Mouse (Mus musculus) right cerebral cortex, postnatal 10 days (tissue): Measurements from ENCODE around the gene Phex.

Source experiments
- DNase-seq, 2 experiments: peaks; one replicate each; pipeline ENCODE4 v3.0.0; 2021; ENCODE audit warnings: low spot score in 2 of 2

The Phex gene

DNA sequence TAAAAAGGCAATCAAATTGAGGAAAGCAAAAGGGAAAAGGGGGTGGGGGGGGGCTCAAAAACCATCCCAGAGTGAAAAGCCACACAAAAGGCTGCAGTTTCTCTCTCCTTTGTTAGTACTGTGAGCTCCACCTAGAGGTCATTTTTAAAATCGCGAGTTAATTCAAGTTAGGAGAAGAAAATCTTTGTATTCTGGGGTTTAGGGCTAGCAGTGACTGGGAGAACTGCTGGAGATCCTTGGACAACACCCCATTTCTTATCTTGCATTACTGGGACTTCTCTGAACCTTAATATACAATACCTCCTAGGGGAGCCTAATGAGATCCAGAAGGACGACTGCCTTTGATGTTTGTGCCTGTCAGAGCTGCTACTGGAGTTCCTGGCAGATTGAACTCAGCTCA lies 107.7 kb downstream of the Phex start:
- DNase-seq: no peak

DNA sequence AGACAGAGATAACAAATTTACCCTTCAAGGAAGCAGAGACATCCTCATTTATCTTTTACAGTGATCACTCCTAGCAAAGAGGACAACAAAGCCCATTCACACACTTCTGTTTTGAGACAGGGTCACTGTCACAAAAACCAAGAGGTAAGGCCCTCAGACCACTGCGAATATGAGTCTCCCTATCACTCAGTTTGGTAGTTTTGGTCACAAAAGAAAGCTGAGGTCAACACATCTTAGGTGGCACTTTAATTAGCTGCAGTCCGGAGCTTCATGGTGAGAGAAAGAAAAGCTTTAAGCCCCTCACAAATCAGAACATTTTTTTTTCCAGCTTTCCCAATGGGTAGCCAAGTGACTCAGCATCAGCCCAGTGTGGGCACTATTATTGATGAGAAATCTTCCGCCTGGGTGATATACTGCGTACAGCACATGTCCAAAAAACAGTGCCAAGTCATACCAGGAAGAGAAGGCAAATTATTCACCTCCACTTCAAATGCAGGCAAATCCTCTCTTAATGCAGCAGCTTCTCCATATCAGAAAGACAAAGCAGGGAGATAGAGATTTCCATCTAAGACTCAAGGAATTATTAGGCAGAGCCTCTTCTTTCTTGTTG lies 108.2 kb downstream of the Phex start:
- no peak for DNase-seq

DNA sequence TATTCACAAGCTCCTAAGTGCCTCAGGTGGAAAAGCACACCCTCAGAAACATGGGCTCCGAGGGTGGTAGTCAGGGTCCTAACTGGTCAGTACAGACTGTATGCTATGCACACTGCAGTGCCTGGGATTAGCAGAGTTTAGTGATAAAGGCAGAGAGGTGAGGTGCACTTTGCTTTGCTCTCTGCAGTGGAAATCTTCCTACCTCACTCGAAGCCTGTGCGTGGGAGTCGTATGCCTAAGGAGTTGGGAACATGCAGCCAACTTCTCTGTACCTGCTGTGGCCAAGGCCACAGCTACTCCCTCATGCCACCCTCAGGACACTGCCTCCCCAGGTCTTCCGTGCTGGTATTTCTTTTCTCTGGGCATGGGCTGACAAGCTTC lies 109.3 kb downstream of the Phex start:
- DNase-seq: no peak

DNA sequence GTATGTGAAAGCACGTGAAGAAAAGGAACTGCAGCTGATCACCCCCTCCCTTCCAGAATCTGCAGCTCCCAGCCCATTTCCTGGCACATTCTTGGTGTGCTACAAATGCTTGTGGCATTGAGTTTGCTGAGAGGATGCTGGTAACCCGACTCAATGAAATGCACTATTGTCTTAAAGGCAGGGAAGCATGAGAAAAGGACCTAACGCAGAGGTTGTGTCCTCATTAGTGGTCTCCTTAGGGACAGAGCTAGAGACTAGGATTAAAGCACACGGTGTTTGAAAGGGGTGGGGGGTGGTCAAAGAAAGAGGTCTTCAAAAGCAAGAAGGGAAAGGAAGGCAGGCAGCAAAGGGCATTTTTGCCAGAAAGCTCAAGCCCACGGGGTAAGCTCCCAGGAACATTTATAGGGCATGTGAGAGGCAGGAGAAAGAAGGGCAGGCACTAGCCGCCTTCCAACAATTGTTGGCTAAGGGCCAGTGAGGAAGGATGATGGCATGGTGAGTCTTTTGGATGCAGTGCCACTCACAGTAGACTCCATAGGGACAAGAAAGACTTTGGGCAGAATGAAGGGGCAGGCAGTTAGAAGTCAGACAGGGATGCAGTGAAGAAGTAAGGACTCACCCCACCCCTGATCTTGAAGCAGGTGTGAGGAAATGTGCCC lies 109.8 kb downstream of the Phex start:
- no peak for DNase-seq

DNA sequence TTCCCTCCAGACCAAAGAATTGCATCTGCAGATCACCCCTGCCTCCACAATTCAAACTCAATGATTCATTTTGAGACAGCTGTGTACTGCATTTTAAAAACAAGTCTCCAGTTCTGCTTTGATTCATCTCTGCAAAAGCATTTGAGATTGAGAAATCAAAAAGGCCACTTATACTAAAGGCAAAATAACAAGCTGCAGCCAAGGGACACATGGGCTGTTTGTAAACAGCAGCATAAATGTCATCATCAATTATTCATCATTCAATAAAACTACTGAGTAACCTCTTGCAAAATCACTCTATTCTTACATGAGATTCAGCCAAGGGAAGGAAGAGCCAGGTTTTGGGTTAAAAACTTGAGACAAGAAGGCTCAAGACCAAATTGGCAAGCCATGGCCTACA lies 122.7 kb downstream of the Phex start:
- no peak for DNase-seq

DNA sequence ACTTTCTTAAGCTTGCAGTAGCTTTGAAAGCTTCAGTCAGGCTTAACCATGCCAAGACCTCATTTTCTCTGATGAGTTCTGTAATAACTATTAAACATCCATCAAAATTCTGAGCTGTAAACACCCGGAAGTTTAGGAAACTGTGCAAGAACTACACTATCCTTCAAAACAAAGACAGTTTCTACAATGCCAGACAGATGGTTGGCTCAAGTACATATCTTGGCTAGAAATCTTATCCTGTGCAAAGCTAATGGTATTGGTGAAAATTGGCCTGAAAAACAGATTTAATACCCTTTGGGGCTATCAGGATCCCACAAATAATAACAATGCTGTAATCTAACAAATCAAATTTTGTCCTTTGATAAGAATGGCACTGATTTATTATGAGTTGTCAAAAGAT lies 138.5 kb downstream of the Phex start:
- DNase-seq: no peak

DNA sequence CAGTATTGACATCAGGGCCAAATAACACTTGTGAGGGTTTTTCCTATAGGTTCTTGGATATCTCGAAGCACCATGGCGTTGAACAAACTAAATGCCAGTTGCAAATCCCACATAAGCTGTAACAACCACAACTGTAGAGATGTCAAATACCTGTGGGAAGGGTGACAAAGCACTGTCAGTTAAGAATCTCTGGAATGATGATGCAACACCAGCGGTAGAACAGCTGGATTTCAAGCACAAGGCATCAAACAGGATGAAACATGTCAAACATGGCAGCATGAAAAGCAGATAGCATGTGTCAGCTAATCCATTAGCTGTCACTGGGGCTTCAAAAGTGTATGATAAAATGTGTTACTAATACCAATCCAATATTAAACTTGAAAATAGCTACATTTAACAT lies 141.8 kb downstream of the Phex start:
- DNase-seq: no peak

DNA sequence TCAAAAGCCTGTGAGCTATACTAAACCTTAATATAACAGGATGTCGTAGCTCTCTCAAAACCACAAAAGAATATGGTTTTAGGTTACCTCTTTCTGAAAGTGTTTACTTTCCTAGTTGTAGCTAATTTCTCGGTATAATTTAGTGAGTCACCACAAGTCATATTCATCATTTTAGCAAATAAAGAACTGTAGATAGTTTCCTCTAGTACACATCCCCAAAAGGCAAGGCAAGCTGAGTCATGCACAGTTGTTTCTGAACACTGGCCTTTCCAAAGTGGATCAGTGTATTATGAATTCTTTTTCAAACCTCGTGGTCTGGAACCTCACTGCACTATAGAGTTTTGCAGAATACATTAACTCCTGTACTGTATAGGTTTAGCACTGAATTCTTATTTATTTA lies 143.5 kb downstream of the Phex start:
- DNase-seq: no peak

DNA sequence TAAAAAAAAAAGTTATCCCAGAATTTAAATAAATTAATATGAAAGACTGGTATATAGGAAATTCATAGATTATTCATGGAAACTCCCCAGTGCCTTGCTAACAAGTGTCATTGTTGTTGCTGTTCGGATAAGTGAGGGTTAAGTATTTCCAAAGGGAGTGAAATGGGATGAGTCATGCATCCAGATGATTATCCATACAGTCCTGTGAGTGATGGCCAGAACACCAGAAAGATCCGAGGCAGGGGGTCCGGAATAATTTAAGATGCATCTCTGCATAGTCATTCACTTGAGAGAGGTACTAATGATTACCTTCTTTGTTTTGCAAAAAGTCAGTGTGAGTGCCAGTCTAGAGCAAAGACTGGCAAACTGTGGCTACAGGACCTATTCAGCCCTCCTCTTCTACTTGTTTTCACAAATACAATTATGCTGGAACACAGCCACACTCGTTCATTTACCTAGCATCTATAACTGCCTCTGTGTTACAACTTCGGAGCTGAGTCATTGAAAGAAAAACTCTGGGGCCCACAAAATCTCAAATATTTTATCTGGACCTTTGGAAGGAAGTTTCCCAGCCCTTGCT lies 145.3 kb downstream of the Phex start:
- no peak for DNase-seq

DNA sequence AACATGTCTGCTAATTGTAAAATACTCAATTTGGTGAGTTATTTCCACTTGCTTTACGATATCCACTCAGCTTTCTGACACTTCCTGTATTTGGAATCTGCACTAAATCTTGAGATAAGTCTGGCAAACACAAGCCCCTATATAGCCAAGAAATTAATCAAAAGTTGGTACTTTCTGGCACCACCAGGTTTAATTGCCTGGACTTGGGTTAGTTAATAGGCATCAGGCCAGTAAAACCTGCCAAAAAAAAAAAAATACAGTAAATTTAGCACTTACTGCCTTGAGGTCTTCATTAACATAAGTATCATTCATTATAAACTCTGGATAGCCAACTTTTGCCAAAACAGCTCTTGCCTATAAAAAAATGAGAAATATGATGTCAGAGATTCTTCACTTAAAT lies 147.0 kb downstream of the Phex start:
- DNase-seq: no peak

DNA sequence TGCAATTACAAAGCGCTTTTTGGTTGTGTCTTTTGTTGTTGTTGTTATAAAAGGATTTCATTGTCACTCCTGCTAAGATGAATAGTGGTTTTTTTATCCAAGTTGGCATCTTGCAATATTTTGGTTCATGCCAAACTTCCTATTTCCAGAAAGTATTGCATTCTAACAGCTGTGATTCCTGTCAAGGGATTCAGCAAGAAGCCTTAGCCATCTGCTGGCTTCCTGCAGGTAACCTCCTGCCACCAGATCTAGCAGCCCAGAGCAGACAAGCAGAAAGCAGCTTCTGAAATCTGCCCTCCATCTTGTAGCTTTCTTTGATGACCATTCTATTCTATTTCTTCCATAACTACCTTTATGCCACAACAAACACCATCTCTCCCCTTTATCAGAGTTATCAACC lies 212.4 kb downstream of the Phex start:
- DNase-seq: no peak

DNA sequence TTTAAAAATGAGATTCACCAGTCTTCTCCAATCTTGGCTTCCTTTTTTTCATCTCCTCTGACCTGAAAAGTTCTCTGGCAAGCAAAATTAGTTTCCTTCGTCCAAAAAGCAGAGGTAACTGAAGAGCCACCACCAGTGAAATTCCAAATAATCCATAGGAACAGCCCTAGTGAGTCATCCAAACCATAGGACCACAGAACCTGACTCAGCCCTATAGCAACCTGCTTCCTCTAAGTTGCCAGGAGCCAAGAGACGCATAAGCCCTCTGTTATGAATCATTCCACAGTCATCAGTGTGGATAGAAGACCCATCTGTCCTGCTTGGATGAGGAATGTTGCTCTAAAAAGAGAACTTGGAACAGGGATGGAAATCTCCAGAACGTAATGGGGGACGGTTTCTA lies 230.9 kb downstream of the Phex start:
- DNase-seq: peak in 1 of 2 experiments; percentile 17

DNA sequence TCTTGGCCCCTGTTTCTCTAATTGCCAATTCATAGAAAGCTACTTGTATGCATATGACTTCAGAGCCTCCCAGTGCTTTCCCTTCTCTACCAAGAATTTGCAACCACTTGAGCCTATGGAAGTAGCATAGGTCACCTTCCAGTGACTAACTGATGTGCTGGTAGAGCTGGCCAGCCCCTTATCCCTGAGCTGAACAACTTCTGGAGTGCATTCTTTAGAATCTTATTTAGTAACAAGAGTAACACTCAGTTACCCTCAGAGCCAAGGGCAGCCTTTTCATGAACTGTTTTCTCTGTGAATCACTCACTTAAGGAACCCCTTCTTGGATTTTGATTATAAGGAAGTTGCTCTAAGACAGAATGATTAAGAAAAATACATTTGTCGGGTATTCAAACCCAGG lies 234.3 kb downstream of the Phex start:
- no peak for DNase-seq

DNA sequence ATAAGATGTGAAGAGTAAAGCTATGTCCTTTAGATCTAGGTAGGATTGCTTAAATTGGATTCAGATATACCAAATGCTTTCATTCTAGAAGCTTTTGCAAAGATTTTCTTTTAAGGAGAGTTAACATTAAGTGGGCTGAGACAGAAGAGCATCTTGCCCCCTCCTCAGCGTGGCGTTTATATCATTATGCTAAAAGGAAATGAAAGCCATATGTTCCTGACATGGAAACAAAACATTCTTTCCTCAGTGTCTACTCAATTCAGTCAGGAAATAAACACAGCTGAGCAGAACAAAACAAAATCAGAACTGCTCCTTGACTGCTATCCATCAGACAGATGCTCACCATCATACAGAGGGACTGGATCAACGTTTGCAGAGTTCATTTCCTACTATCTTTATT lies 251.0 kb downstream of the Phex start:
- no peak for DNase-seq

DNA sequence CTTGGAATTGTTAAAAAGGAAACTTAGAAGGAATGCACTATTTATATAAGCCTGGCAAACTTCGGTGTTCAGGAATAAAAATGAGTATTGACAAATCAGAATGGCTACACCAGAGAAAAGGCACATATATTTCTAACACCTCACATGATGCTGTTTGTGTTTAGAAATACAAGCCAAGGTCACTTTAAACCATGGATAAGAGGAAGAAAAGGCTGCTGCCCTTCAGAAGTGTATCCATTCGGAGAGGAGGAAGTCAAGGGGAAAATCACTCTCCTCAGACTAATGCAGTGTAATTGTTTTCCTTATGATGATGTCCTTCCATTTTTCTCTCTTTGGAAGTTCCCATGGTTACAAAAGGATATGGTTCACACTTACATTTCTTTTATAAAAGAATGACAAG lies 251.7 kb downstream of the Phex start:
- no peak for DNase-seq

DNA sequence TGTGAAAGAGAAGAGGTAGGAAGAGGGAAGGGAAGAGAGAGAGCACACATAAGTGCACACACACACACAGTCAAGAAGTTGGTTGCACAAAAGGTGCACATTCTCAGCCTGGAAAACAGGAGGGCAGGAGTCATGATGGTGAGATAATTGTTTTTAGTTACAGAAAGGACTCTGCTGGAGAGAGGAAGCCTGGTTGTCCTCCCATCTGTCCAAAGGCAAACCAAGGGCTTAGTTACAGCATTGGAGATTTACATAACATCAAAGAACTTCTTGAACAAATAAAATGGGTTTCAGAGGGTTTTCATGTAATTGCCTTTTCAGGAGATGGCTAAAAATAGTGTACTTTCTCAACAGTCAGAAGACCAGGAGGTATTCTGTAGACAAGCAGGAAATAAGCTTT lies 270.4 kb downstream of the Phex start:
- DNase-seq: no peak

DNA sequence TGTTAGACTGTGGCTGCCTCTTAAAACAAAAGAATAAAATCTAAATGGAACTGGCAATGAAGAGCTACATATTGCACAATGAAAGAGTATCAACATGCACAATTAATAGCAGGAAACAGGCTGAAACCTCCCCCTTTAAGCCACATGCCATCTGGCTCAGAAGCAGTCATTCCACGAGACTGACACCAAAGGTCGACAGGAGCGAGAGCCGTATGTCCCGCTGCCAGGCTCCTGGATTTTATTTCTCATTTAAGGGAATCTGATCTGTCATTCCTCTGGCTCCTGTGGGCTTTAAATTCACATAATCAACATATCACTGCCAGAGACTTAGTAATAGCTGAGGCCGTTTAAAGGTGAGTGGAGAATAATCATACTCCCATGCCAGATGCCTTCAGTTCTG lies 275.5 kb downstream of the Phex start:
- DNase-seq: no peak
